Mouse (Mus musculus) liver, postnatal 0 days (tissue): ENCODE results near the gene Mgat5.

ENCODE experiments used
- CTCF ChIP-seq: sonication (generic); IDR thresholded peaks from 2 replicates; pipeline ENCODE4 v1.5.1; 2016; ENCODE audit warnings: antibody characterized with exemption, low read depth
- EP300 ChIP-seq: IDR thresholded peaks from 2 replicates; pipeline ENCODE4 v1.6.1; 2016; ENCODE audit warnings: antibody characterized with exemption, low read depth, mild to moderate bottlenecking

DNA sequence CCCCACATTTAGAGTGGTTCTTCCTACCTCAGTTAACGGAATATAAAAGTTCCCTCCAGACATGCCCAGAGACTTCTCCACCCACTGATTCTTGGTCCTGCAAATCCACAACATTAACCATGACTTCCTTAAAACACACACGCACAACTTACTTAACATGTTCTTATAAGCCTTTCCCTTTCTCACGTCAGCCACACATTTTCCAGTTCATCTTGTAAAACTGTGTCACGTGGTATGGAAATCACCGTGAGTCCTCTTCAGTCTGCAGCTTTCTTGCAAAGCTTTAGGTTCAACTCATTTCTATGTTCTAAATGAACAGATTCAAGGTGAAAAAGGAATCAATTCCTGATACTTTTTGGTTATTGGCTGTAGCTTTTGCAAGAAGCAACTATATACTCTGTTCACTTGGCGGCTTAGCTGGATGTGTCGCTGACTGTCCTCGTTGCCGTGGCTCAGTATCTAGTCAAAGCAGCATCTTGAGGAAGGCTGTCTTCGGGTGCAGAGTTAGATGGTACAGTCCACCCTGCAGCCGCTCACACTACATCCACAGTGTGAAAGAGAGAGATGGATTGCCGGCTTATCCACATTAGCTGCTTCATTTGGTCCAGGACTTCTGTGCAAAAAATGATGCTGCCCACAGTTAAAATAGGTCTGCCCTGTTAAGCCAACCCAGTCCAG is 146.7 kb downstream of the Mgat5 start:
- TF ChIP-seq CTCF (no peak), EP300 (no peak)
